Mouse (Mus musculus) CH12.LX (cell line): ENCODE data around the gene Atg9b. TPM values are rescaled to one million over a fixed set of nuclear protein-coding genes. Genes with fewer than 3 reads are reported as not detected.

Experiments
- DNase-seq: peaks from one replicate; pipeline ENCODE4 v3.0.0-alpha.2; 2013; ENCODE audit errors: extremely low read depth
- H3K27ac ChIP-seq: 2 replicates; pipeline ENCODE4 v1.5.1; 2012; ENCODE audit warnings: low read depth, mild to moderate bottlenecking, control low read depth, moderate library complexity; ENCODE audit not compliant: insufficient read depth
- H3K27me3 ChIP-seq: replicated peaks from 2 replicates; pipeline ENCODE3; 2012; ENCODE audit warnings: inconsistent platforms
- H3K36me3 ChIP-seq, 2 experiments: replicated peaks in 1 of 2; 2 replicates each; pipeline versions ENCODE3 to v1.6.1; 2012; ENCODE audit warnings: inconsistent platforms in 1 of 2, low read length in 1 of 2, mild to moderate bottlenecking in 1 of 2, mixed read lengths in 1 of 2, moderate library complexity in 1 of 2; ENCODE audit not compliant: control insufficient read depth in 1 of 2, insufficient read depth in 1 of 2
- H3K4me1 ChIP-seq, 2 experiments: 2 replicates each; pipeline ENCODE4 v1.6.1; 2012; ENCODE audit warnings: inconsistent platforms in 1 of 2, moderate library complexity in 1 of 2; ENCODE audit not compliant: insufficient read depth in 2 of 2, control insufficient read depth in 1 of 2
- H3K4me2 ChIP-seq: 2 replicates; pipeline ENCODE4 v1.6.1; 2012; ENCODE audit warnings: low read depth, mild to moderate bottlenecking, control low read depth; ENCODE audit not compliant: poor library complexity, insufficient read depth, severe bottlenecking
- H3K4me3 ChIP-seq, 3 experiments: fragments of 150-350 bp in 1 of 3; sonication (generic) in 1 of 3; replicated peaks in 1 of 3; 2 replicates each; pipeline versions ENCODE3 to v1.5.1; 2011 to 2012; ENCODE audit warnings: low read depth in 2 of 3, low read length in 2 of 3, mild to moderate bottlenecking in 2 of 3, moderate library complexity in 2 of 3, control low read depth in 1 of 3, improper control_type of control experiment in 1 of 3, inconsistent platforms in 1 of 3, mixed read lengths in 1 of 3; ENCODE audit not compliant: poor library complexity in 1 of 3
- H3K79me2 ChIP-seq: replicated peaks from 2 replicates; pipeline ENCODE4 v1.6.1; 2012; ENCODE audit warnings: mild to moderate bottlenecking, moderate library complexity; ENCODE audit not compliant: control insufficient read depth, poor library complexity, insufficient read depth, severe bottlenecking; ENCODE audit errors: extremely low read depth
- H3K9ac ChIP-seq: 2 replicates; pipeline ENCODE4 v1.6.1; 2012; ENCODE audit warnings: low read depth, mild to moderate bottlenecking, control low read depth, moderate library complexity; ENCODE audit not compliant: insufficient read depth
- H3K9me3 ChIP-seq: replicated peaks from 2 replicates; pipeline ENCODE3; 2012; ENCODE audit warnings: low read length, inconsistent platforms, mixed read lengths
- BHLHE40 ChIP-seq: IDR thresholded peaks from 2 replicates; pipeline ENCODE4 v1.6.1; 2011; ENCODE audit warnings: mild to moderate bottlenecking, low read depth, low read length, improper control_type of control experiment
- CHD1 ChIP-seq: IDR thresholded peaks from 2 replicates; pipeline ENCODE4 v1.6.1; 2012; ENCODE audit warnings: low read depth, low read length, improper control_type of control experiment, inconsistent platforms
- CTCF ChIP-seq, 2 experiments: IDR thresholded peaks in 1 of 2; conservative IDR thresholded peaks in 1 of 2; 2 replicates each; pipeline ENCODE4 v1.5.1; 2011 to 2012; ENCODE audit warnings: low read depth in 2 of 2, low read length in 2 of 2, improper control_type of control experiment in 1 of 2, inconsistent platforms in 1 of 2, mild to moderate bottlenecking in 1 of 2, moderate library complexity in 1 of 2
- E2F4 ChIP-seq: IDR thresholded peaks from 2 replicates; pipeline ENCODE4 v1.6.1; 2011; ENCODE audit warnings: low read depth, low read length, improper control_type of control experiment; ENCODE audit not compliant: insufficient replicate concordance
- ELF1 ChIP-seq: IDR thresholded peaks from 2 replicates; pipeline ENCODE4 v1.6.1; 2014; ENCODE audit warnings: low read depth, mild to moderate bottlenecking, inconsistent platforms, low read length, improper control_type of control experiment
- EP300 ChIP-seq: IDR thresholded peaks from 2 replicates; pipeline ENCODE4 v1.6.1; 2011; ENCODE audit warnings: low read length, improper control_type of control experiment
- GABPA ChIP-seq: IDR thresholded peaks from 2 replicates; pipeline ENCODE4 v1.6.1; 2012; ENCODE audit warnings: low read depth, low read length, improper control_type of control experiment, inconsistent platforms; ENCODE audit not compliant: insufficient replicate concordance
- JUN ChIP-seq: IDR thresholded peaks from 2 replicates; pipeline ENCODE4 v1.6.1; 2011; ENCODE audit warnings: low read depth, mild to moderate bottlenecking, low read length, improper control_type of control experiment, moderate library complexity; ENCODE audit not compliant: insufficient read depth
- KAT2A ChIP-seq: IDR thresholded peaks from 2 replicates; pipeline ENCODE4 v1.6.1; 2012; ENCODE audit warnings: low read length, improper control_type of control experiment, inconsistent platforms; ENCODE audit not compliant: insufficient replicate concordance
- MAFK ChIP-seq: IDR thresholded peaks from 2 replicates; pipeline ENCODE4 v1.6.1; 2011; ENCODE audit warnings: low read length, improper control_type of control experiment; ENCODE audit not compliant: insufficient replicate concordance
- MAX ChIP-seq: IDR thresholded peaks from 2 replicates; pipeline ENCODE4 v1.6.1; 2011; ENCODE audit warnings: low read length, improper control_type of control experiment
- MAZ ChIP-seq: IDR thresholded peaks from 2 replicates; pipeline ENCODE4 v1.6.1; 2012; ENCODE audit warnings: low read depth, mild to moderate bottlenecking, inconsistent platforms, low read length, improper control_type of control experiment, moderate library complexity
- MXI1 ChIP-seq: IDR thresholded peaks from 2 replicates; pipeline ENCODE4 v1.6.1; 2011; ENCODE audit warnings: mild to moderate bottlenecking, low read depth, low read length, improper control_type of control experiment
- MYC ChIP-seq: IDR thresholded peaks from 2 replicates; pipeline ENCODE4 v1.6.1; 2011; ENCODE audit warnings: low read depth, mild to moderate bottlenecking, improper control_type of control experiment, low read length
- NRF1 ChIP-seq: IDR thresholded peaks from 2 replicates; pipeline ENCODE4 v1.6.1; 2014; ENCODE audit warnings: low read depth, mild to moderate bottlenecking, inconsistent platforms, low read length, improper control_type of control experiment, moderate library complexity
- PAX5 ChIP-seq: IDR thresholded peaks from 2 replicates; pipeline ENCODE4 v1.6.1; 2012; ENCODE audit warnings: low read length, inconsistent platforms, mixed read lengths
- POLR2AphosphoS2 ChIP-seq: IDR thresholded peaks from 2 replicates; pipeline ENCODE4 v1.6.1; 2011; ENCODE audit warnings: low read depth, low read length, improper control_type of control experiment
- RCOR1 ChIP-seq: conservative IDR thresholded peaks from 2 replicates; pipeline ENCODE4 v1.6.1; 2012; ENCODE audit warnings: low read depth, mild to moderate bottlenecking, inconsistent platforms, low read length, improper control_type of control experiment
- TBP ChIP-seq: conservative IDR thresholded peaks from 2 replicates; pipeline ENCODE4 v1.6.1; 2011; ENCODE audit warnings: low read depth, low read length, improper control_type of control experiment
- UBTF ChIP-seq: IDR thresholded peaks from 2 replicates; pipeline ENCODE4 v1.6.1; 2012; ENCODE audit warnings: low read depth, mild to moderate bottlenecking, inconsistent platforms, low read length, improper control_type of control experiment, moderate library complexity
- USF1 ChIP-seq: IDR thresholded peaks from 2 replicates; pipeline ENCODE4 v1.6.1; 2014; ENCODE audit warnings: low read depth, mild to moderate bottlenecking, inconsistent platforms, low read length, improper control_type of control experiment
- ZKSCAN1 ChIP-seq: IDR thresholded peaks from 2 replicates; pipeline ENCODE4 v1.6.1; 2012; ENCODE audit warnings: low read depth, inconsistent platforms, low read length, improper control_type of control experiment, borderline replicate concordance
- ZMIZ1 ChIP-seq: IDR thresholded peaks from 2 replicates; pipeline ENCODE4 v1.6.1; 2012; ENCODE audit warnings: low read depth, mild to moderate bottlenecking, inconsistent platforms, low read length, improper control_type of control experiment
- ZNF384 ChIP-seq: IDR thresholded peaks from 2 replicates; pipeline ENCODE4 v1.6.1; 2012; ENCODE audit warnings: low read depth, low read length, improper control_type of control experiment, inconsistent platforms
- dilution Hi-C: fragments of 300-500 bp; cut with MboI; formaldehyde crosslinking; loops from 2 replicates; pipeline ENCODE4 v1.14.3; 2020; ENCODE audit warnings: low sequenced_read_pairs; ENCODE audit not compliant: extremely low pct_unique_long_range_greater_than_20kb, extremely low pct_ligation_motif_present
- in situ Hi-C: fragments of 300-500 bp; cut with MboI; formaldehyde crosslinking; loops from 3 replicates; pipeline ENCODE4 v1.14.3; 2019; ENCODE audit warnings: low sequenced_read_pairs, low pct_ligation_motif_present, low pct_unique_long_range_greater_than_20kb, mixed read lengths
- polyA plus RNA-seq: library from polyadenylated mRNA; unstranded; fragments of >175 nt; gene quantifications from 2 replicates; pipeline ENCODE4 v1.2.1, GENCODE M21; 2012; ENCODE audit warnings: low read depth; ENCODE audit not compliant: insufficient read length
- total RNA-seq, 2 experiments: library from RNA; depleted of rRNA; stranded (reverse); fragments of 300-350 nt in 1 of 2; fragments of >200 nt in 1 of 2; gene quantifications; 2 replicates each; pipeline ENCODE4 v1.2.3; 2012 to 2014

The Atg9b gene
- total and polyA plus RNA-seq, 3 experiments = 0.68 to 1.3 (median 0.81) TPM

DNA sequence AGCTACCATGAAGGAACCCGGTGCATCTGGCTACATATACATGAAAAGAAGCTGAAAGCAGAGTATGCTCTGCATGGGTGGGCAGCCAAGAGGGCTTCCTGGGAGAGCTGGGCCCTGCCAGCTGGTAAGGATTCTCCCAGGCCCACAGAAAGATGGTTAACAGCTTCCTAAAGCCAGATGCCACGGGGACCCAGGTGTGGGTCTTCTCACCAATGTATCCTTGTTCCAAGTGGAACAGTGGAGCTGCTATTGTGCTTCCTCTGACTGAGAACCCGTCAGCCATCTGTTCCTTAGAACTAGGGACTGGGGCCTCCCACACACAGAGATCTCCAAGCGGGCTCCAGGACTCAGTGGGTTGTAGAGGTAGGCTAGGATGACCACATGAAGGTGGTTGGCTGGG, 35.2 kb downstream of the Atg9b start:
- TF ChIP-seq UBTF (no peak), MAZ (no peak), MXI1 (no peak), POLR2AphosphoS2 (no peak), BHLHE40 (no peak), CHD1 (no peak), CTCF (conservative IDR thresholded peaks at IDR 0.05 in 1 of 2, IDR thresholded peaks at IDR 0.05 in 1 of 2; ENCODE audit: low read depth in 2 of 2, low read length in 2 of 2) (no peak), ZNF384 (no peak), JUN (no peak), TBP (no peak), GABPA (no peak), NRF1 (no peak), ZMIZ1 (no peak)
- dilution Hi-C loops = no loop called here
- H3K27me3 ChIP-seq = peaks cover 61% of the 10 kb centered on the region
- no peak overlapping the region for H3K4me3 ChIP-seq
- no peaks in the 10 kb centered on the region for H3K79me2 ChIP-seq
- in situ Hi-C loops = no loop called here
- H3K27ac ChIP-seq = no peak overlapping the region
- no peak for DNase-seq
- H3K4me2 ChIP-seq = no peak overlapping the region
- peaks cover 8 to 27% of the 10 kb centered on the region in 2 experiments for H3K4me1 ChIP-seq
- no peak overlapping the region for H3K9ac ChIP-seq
- H3K9me3 ChIP-seq = no peaks in the 10 kb centered on the region
- H3K36me3 ChIP-seq = no peaks in the 10 kb centered on the region

DNA sequence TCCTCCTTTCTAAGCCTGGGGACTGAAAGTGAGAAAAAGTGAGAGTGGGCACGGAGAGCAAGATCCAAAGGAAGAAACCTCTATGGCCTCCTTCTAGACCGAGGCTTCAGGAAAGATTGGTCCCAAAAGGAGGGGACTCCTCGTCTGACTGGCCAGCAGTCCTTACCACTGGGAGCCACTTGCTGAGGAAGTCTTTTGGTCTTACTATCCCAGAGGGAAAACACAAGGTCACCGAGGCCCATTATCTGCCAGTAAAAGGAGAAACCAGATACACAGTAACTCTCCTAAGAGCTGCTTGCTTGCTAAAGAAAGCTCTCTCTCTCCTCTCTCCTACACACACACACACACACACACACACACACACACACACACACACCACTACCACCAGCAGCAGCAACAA, 38.6 kb downstream of the Atg9b start:
- in situ Hi-C loops = no loop called here
- Histone ChIP-seq H3K4me1 (peaks cover 21 to 24% of the 10 kb centered on the region in 2 experiments), H3K9ac (no peak overlapping the region), H3K36me3 (no peaks in the 10 kb centered on the region), H3K79me2 (no peaks in the 10 kb centered on the region), H3K9me3 (no peaks in the 10 kb centered on the region), H3K4me3 (no peak overlapping the region), H3K4me2 (no peak overlapping the region), H3K27ac (no peak overlapping the region), H3K27me3 (peaks cover 76% of the 10 kb centered on the region)
- TF ChIP-seq KAT2A = no peak
- TF ChIP-seq MYC = no peak
- no peak for TF ChIP-seq E2F4
- TF ChIP-seq MAFK = no peak
- TF ChIP-seq GABPA = no peak
- no peak for TF ChIP-seq ZKSCAN1
- TF ChIP-seq USF1 = no peak
- TF ChIP-seq MXI1 = no peak
- no peak for TF ChIP-seq EP300
- TF ChIP-seq RCOR1 = no peak
- TF ChIP-seq ELF1 = no peak
- TF ChIP-seq PAX5 = no peak
- TF ChIP-seq NRF1 = no peak
- no peak for TF ChIP-seq MAX
- TF ChIP-seq POLR2AphosphoS2 = no peak
- dilution Hi-C loops = no loop called here
- DNase-seq = no peak
